Mouse (Mus musculus) left cerebral cortex, adult 2 months (tissue): ENCODE data around the gene Gm9821. TPM values are rescaled to one million over a fixed set of nuclear protein-coding genes. Genes with fewer than 3 reads are reported as not detected.

Experiments
- DNase-seq, 2 experiments: peaks; one replicate each; pipeline ENCODE4 v3.0.0; 2021 to 2022; ENCODE audit warnings: low spot score in 2 of 2, mixed read lengths in 1 of 2; ENCODE audit errors: extremely low spot score in 1 of 2
- H3K27ac ChIP-seq: fragments of 200-600 bp; 2 replicates; pipeline ENCODE4 v1.8.1; 2022
- H3K4me3 ChIP-seq: fragments of 200-600 bp; 2 replicates; pipeline ENCODE4 v1.8.1; 2022
- CTCF ChIP-seq: fragments of 200-600 bp; IDR thresholded peaks from 2 replicates; pipeline ENCODE4 v1.8.1; 2022; ENCODE audit warnings: antibody characterized with exemption, mild to moderate bottlenecking, moderate library complexity
- intact Hi-C: fragments of 180-260 bp; cut with DNase I; formaldehyde crosslinking; loops from one replicate; pipeline ENCODE4 v1.15.1; 2025
- total RNA-seq, 2 experiments: library from RNA; stranded (reverse); gene quantifications; 2 replicates each; pipeline ENCODE4 v1.2.3; 2021

The Gm9821 gene
- total RNA-seq, 2 experiments from 2014 or later = not detected

- H3K4me3 ChIP-seq = peak overlapping the region; percentile 16; the same call in 1 of the 2 replicates
- TF ChIP-seq CTCF = peak; percentile 79
- H3K27ac ChIP-seq = peak overlapping the region; percentile 73; the same call in 1 of the 2 replicates
- DNase-seq = peak; percentile 81 to 84
- intact Hi-C loops = loop anchor here (5.0 to 10.0 kb wide), 3 partner anchors 129 to 243 kb away; partner anchors contain the start of genes Atg13 and Harbi1
Measured at GRCm38 (mm10) chr2:91927826-91928533, 17.5 kb upstream of the Gm9821 start.

GRCm38 (mm10) chr2:91928534-91929350 is 16.8 kb upstream of the Gm9821 start:
- TF ChIP-seq CTCF = no peak
- H3K27ac ChIP-seq = peak overlapping the region; percentile 73
- intact Hi-C loops = loop anchor here (5.0 to 10.0 kb wide), 3 partner anchors 129 to 244 kb away; partner anchors contain the start of genes Atg13 and Harbi1
- DNase-seq = peak; percentile 40 to 43
- H3K4me3 ChIP-seq = peak overlapping the region; percentile 16; the same call in 1 of the 2 replicates

- intact Hi-C loops = loop anchor here (5.0 to 10.0 kb wide), 3 partner anchors 128 to 245 kb away; partner anchors contain the start of genes Atg13 and Harbi1
- no peak for DNase-seq
- H3K27ac ChIP-seq = peak overlapping the region; percentile 7; the same call in 1 of the 2 replicates
- H3K4me3 ChIP-seq = no peak overlapping the region
- TF ChIP-seq CTCF = no peak
Measured at GRCm38 (mm10) chr2:91929455-91929854, 16.0 kb upstream of the Gm9821 start.

GRCm38 (mm10) chr2:91929936-91930335 is 15.6 kb upstream of the Gm9821 start:
- intact Hi-C loops = loop anchor here (5.0 to 10.0 kb wide), 4 partner anchors 127 to 452 kb away; partner anchors contain the start of genes 1700029I15Rik, Atg13 and Harbi1
- peak overlapping the region; percentile 7; the same call in 1 of the 2 replicates for H3K27ac ChIP-seq
- no peak overlapping the region for H3K4me3 ChIP-seq
- peak in 1 of 2 experiments; percentile 44 for DNase-seq
- TF ChIP-seq CTCF = peak; percentile 73

DNA sequence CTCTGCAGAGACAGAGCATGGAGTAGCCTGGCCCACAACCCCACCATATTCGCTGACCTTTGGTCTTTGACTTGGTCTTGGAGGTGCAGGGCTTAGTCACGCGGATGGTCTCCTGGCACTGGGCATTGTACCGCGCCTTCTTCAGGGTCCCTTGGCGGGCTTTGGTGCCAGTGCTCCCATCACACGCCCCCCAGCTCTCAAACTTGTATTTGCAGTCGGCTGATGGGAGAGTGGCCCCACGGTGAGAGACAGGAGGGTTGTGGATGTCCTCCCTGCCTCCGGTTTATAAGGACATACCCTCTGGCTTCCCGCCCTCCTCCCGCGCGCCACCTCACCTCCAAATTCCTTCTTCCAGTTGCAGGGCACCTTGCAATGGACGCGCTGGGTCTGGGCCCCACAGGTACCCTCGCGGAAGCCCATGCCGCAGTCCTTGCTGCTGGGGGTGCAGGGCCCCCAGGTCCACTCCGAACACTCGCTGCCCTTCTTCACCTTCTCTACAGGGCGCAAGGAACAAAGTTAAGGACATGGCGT is 14.7 kb upstream of the Gm9821 start:
- TF ChIP-seq CTCF = no peak
- DNase-seq = peak in 1 of 2 experiments; percentile 23
- Histone ChIP-seq H3K27ac (no peak overlapping the region), H3K4me3 (peak overlapping the region; percentile 28)
- intact Hi-C loops = loop anchor here (5.0 kb wide), 1 partner anchor 451 kb away; the partner anchor contains the start of gene 1700029I15Rik

DNA sequence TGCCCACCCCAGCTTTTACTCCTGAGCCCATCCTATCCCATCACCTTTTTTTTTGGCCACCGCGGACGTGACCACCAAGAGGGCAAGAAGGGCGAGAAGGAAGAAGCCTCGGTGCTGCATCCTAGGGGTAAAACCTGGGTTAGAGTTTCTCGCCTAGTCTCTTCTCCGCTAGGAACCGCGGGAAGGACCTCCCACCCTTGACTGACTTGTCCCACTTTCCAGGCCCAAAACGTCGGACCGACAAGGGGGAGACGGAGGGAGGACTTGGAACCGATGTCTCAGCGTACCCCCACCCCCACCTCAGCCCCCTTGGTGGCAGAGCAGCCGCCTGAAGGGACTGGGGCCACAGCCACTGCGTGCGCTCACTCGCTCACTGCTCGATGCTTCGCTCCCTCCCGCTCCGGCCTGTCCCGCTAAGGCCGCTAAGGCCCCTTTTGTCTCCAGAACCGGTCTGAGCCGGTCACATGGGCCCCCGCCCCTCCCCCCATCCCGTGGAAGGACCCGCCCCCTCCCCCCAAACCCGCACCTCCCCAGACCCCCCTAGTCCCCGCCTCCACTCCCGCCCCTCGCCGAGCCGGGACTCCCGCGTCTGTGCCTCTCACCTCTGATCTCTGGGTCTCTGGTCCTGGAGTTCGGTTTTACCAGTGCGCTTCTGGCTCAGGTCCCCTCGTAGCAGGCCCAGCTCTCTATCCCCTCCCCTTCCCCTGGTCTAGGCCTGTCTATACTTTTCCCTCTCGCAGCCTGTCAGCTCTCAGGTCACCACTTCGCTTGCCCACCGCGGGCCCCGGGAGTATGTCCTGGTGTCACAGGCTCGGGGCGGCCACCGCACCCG is 14.0 kb upstream of the Gm9821 start:
- intact Hi-C loops = loop anchor here (5.0 kb wide), 1 partner anchor 451 kb away; the partner anchor contains the start of gene 1700029I15Rik
- DNase-seq = peak in 1 of 2 experiments; percentile 37
- Histone ChIP-seq H3K4me3 (peak overlapping the region; percentile 28), H3K27ac (peak overlapping the region; percentile 75)
- TF ChIP-seq CTCF = no peak

- Histone ChIP-seq H3K27ac (peak within 1 kb of the TSS; percentile 75), H3K4me3 (peak within 1 kb of the TSS; percentile 28)
- DNase-seq = no peak
- intact Hi-C loops = loop anchor here (5.0 kb wide), 1 partner anchor 450 kb away; the partner anchor contains the start of gene 1700029I15Rik
- no peak for TF ChIP-seq CTCF
Measured at GRCm38 (mm10) chr2:91932160-91932711, 13.3 kb upstream of the Gm9821 start, which contains the start of gene Mdk. TSS of gene Mdk (minus strand) at chr2:91932297.

- intact Hi-C loops = loop anchor here (5.0 kb wide), 1 partner anchor 449 kb away; the partner anchor contains the start of gene 1700029I15Rik
- Histone ChIP-seq H3K27ac (peak overlapping the region; percentile 64), H3K4me3 (no peak overlapping the region)
- DNase-seq = peak in 1 of 2 experiments; percentile 16
- no peak for TF ChIP-seq CTCF
Measured at GRCm38 (mm10) chr2:91932737-91933350, 12.7 kb upstream of the Gm9821 start.

- Histone ChIP-seq H3K4me3 (no peak overlapping the region), H3K27ac (peak overlapping the region; percentile 64; the same call in 1 of the 2 replicates)
- TF ChIP-seq CTCF = no peak
- intact Hi-C loops = loop anchor here (5.0 kb wide), 1 partner anchor 449 kb away; the partner anchor contains the start of gene 1700029I15Rik
- DNase-seq = peak in 1 of 2 experiments; percentile 16
Measured at GRCm38 (mm10) chr2:91933471-91933870, 12.0 kb upstream of the Gm9821 start.

- no peak overlapping the region for H3K27ac ChIP-seq
- intact Hi-C loops = loop anchor here (5.0 kb wide), 1 partner anchor 448 kb away; the partner anchor contains the start of gene 1700029I15Rik
- DNase-seq = no peak
- no peak overlapping the region for H3K4me3 ChIP-seq
- no peak for TF ChIP-seq CTCF
Measured at GRCm38 (mm10) chr2:91934016-91934415, 11.5 kb upstream of the Gm9821 start.
